Mouse (Mus musculus) testis, adult 2 months (tissue): ENCODE data around the gene Wdr3. TPM values are rescaled to one million over a fixed set of nuclear protein-coding genes. Genes with fewer than 3 reads are reported as not detected.

ENCODE experiments used
- H3K27ac ChIP-seq: fragments of 200-500 bp; 2 replicates; pipeline ENCODE4 v1.5.1; 2012; ENCODE audit warnings: low read depth, low read length; ENCODE audit not compliant: control insufficient read depth, insufficient read depth
- H3K27me3 ChIP-seq: fragments of 200-500 bp; 2 replicates; pipeline ENCODE4 v1.6.1; 2012; ENCODE audit warnings: mild to moderate bottlenecking, low read length, moderate library complexity; ENCODE audit not compliant: control insufficient read depth, insufficient read depth
- H3K36me3 ChIP-seq: fragments of 200-500 bp; 2 replicates; pipeline ENCODE4 v1.6.1; 2012; ENCODE audit warnings: mild to moderate bottlenecking, low read length; ENCODE audit not compliant: control insufficient read depth, insufficient read depth
- H3K4me1 ChIP-seq: fragments of 200-500 bp; 2 replicates; pipeline ENCODE4 v1.6.1; 2012; ENCODE audit warnings: low read length; ENCODE audit not compliant: control insufficient read depth, insufficient read depth
- H3K4me3 ChIP-seq: fragments of 200-500 bp; 2 replicates; pipeline ENCODE4 v1.5.1; 2012; ENCODE audit warnings: low read depth, mild to moderate bottlenecking, low read length, moderate library complexity, mixed read lengths; ENCODE audit not compliant: control insufficient read depth
- CTCF ChIP-seq: fragments of 200-500 bp; IDR thresholded peaks from 2 replicates; pipeline ENCODE4 v1.5.1; 2012; ENCODE audit warnings: low read depth, mild to moderate bottlenecking, inconsistent platforms, low read length, moderate library complexity; ENCODE audit not compliant: control insufficient read depth, insufficient read depth, insufficient replicate concordance
- POLR2A ChIP-seq: fragments of 200-500 bp; IDR thresholded peaks from 2 replicates; pipeline ENCODE4 v1.6.1; 2012; ENCODE audit warnings: low read depth, mild to moderate bottlenecking, inconsistent platforms, low read length, moderate library complexity; ENCODE audit not compliant: control insufficient read depth
- polyA plus RNA-seq: library from polyadenylated mRNA; depleted of rRNA; stranded (reverse); fragments of >200 nt; gene quantifications from 2 replicates; pipeline ENCODE4 v1.2.3, GENCODE M21; 2012; rRNA removed

Wdr3 gene
- polyA plus RNA-seq, 1 experiment: 10.0 TPM

- H3K4me1 ChIP-seq: no peaks in the 10 kb centered on the region
- no peaks in the 10 kb centered on the region for H3K36me3 ChIP-seq
- H3K4me3 ChIP-seq: no peak overlapping the region
- no peaks in the 10 kb centered on the region for H3K27me3 ChIP-seq
- no peak overlapping the region for H3K27ac ChIP-seq
- no peak for TF ChIP-seq CTCF
- TF ChIP-seq POLR2A: no peak
Measured at GRCm38 (mm10) chr3:100118681-100119080, 43.5 kb downstream of the Wdr3 start.

GRCm38 (mm10) chr3:100106736-100107135 is 55.5 kb downstream of the Wdr3 start:
- H3K27ac ChIP-seq: no peak overlapping the region
- no peaks in the 10 kb centered on the region for H3K36me3 ChIP-seq
- TF ChIP-seq POLR2A (no peak), CTCF (no peak)
- no peak overlapping the region for H3K4me3 ChIP-seq
- H3K4me1 ChIP-seq: no peaks in the 10 kb centered on the region
- no peaks in the 10 kb centered on the region for H3K27me3 ChIP-seq

DNA sequence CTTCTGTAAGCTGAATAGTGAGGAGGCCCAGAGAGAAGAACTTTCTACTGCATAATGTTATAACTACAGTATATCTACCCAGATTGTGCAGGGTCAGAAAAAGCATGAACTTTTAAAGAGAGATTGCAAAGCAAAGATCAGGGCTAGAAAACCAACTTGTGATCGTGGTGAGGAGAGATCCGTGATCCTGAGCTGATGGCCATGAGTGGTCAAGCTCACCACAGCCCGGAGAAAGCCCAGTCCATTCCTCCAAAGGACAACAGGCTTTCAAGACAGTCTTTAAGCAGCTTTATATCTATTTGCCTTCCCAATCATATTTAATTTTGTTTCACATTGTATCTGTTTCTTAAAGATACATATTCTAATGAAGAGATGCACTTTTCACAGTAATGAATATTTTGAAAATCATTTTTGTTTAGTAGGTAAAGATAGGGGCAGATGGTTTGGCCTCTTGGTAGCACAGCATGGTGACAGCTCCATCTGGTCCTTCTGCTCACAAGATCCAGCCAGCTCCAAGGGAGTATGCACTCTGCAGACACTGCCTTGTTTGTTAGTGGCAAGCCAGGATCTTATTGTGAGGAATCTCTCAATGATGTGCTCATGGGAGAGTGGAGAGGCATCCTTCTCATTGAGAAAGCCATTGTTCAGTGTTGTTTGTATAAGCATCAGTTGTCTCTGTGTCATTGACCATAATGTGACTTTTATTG is 59.7 kb downstream of the Wdr3 start:
- H3K27ac ChIP-seq: no peak overlapping the region
- no peaks in the 10 kb centered on the region for H3K36me3 ChIP-seq
- no peaks in the 10 kb centered on the region for H3K4me1 ChIP-seq
- H3K4me3 ChIP-seq: no peak overlapping the region
- no peaks in the 10 kb centered on the region for H3K27me3 ChIP-seq
- TF ChIP-seq CTCF: no peak
- TF ChIP-seq POLR2A: no peak

Other genes starting within 250 kb of the Wdr3 start
- 20.2 and 25.0 TPM in 2 replicates for gene Gdap2, start within 50 bp of the Wdr3 start, polyA plus RNA-seq